Mouse (Mus musculus): ENCODE measurements around the gene Derl3.

The Derl3 gene

GRCm38 (mm10) chr10:75893089-75893750 is at the start of gene Derl3:
Gene Derl3 (plus strand): TSS chr10:75893413.
- CTCF ChIA-PET: interaction anchor here (0.5 to 3.5 kb wide), 6 partner anchors 10 to 128 kb away, joined by 3 to 15 read pairs (median 5); partner anchors contain the start of gene Ddt (in 1 of the 4)

DNA sequence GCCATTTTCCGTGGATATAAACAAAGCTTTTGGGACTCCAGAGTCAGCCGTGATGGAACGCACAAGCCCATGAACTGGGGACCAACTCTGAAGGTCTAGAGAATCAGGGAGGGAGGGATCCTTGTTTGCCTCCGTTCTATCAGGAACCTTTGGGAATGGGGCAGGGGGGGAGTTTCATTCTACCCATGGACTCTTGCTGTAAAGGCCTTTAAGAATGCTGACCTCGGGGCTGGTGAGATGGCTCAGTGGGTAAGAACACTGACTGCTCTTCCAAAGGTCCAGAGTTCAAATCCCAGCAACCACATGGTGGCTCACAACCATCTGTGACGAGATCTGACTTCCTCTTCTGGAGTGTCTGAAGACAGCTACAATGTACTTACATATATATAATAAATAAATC is 49.3 kb upstream of the Derl3 start:
- ChIA-PET POLR2A (interaction anchor here in 3 of 4 experiments (0.8 to 11.8 kb wide), 3 partner anchors 8 to 39 kb away, joined by 4 to 172 read pairs (median 4); partner anchors contain the start of gene Gstt2 (in 1 of the 3)), CTCF (interaction anchor here in 2 of 4 experiments (1.1 to 1.3 kb wide), 2 partner anchors 95 to 100 kb away, joined by 3 read pairs; no protein-coding TSS in a partner anchor)

More at GRCm38 (mm10) chr10:75893089-75893750, at the start of gene Derl3:
- POLR2A ChIA-PET: interaction anchor here (0.5 to 5.6 kb wide), 19 partner anchors 10 to 62 kb away, joined by 3 to 46 read pairs (median 4); partner anchors contain the start of genes Mmp11 (in 2 of the 4), Smarcb1 (in 2 of the 4), Chchd10 (in 1 of the 4) and Mif (in 1 of the 4)

GRCm38 (mm10) chr10:75844800-75845199 is 48.4 kb upstream of the Derl3 start:
- POLR2A ChIA-PET: interaction anchor here in 3 of 4 experiments (0.5 to 11.8 kb wide), 9 partner anchors 9 to 528 kb away, joined by 3 to 189 read pairs (median 4); partner anchors contain the start of genes Gstt2 (in 2 of the 3) and Adora2a (in 1 of the 3)
- CTCF ChIA-PET: interaction anchor here in 2 of 4 experiments (0.6 to 11.3 kb wide), 5 partner anchors 9 to 402 kb away, joined by 3 to 126 read pairs (median 5); partner anchors contain the start of gene Gstt2 (in 1 of the 2)

DNA sequence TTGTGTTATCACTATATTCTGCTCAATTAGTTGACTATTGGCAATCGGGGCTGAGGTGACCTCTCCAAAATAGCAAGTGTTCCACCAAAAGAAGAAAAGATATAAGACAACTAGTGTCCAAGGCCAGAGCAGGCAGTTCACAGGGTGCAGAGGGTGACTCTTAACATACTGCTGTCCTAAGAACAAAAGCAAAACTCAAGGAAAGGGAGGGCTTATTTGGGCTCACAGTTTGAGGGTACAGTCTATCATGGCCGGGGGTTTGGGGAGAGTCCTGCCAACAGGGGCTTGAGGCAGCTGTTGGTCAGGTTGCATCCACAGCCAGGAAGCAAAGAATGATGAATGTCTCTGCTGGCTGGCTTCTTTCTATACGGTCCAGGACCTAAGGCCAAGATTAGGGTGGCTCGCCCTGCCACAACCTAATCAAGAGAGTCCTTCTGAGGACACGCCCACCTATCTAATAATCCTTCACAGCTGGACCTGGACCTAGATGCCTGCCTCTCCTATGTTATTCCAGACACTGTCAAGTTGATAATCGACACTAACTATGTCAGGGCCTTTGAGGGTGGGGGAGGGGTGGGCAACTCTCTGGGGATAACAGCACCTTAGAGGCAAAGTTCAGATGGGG is 47.8 kb upstream of the Derl3 start:
- CTCF ChIA-PET: interaction anchor here in 2 of 4 experiments (0.6 to 11.3 kb wide), 3 partner anchors 10 to 401 kb away, joined by 5 to 126 read pairs (median 14); partner anchors contain the start of gene Gstt2 (in 1 of the 2)
- POLR2A ChIA-PET: interaction anchor here in 2 of 4 experiments (0.7 to 11.8 kb wide), 5 partner anchors 10 to 280 kb away, joined by 3 to 189 read pairs (median 4); partner anchors contain the start of gene Gstt2 (in 2 of the 2)

DNA sequence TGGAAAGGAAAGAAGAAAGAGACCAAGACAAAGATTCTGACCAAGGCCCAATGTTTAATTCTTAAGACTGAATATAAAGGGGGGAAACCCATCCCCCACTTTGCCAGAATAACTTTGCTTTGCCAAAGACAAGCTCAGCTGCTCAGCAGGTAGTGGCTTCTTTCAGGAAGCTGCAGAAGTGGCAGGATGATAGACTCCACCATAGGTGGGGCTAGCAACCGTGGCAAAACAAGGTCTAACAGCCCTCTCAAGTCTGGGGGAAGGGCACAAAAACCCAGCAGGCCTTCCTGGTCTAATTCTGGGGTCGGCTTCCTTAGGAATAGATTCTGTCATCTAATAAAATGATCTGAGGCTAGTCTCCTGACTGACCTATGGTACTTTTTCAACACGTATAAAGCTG is 44.8 kb upstream of the Derl3 start:
- POLR2A ChIA-PET: interaction anchor here (0.5 to 11.8 kb wide), 16 partner anchors 9 to 87 kb away, joined by 3 to 189 read pairs (median 3); partner anchors contain the start of genes Gstt2 (in 3 of the 4), Mif (in 2 of the 4), Chchd10 (in 1 of the 4) and Ddt (in 1 of the 4)
- CTCF ChIA-PET: interaction anchor here (0.6 to 11.3 kb wide), 6 partner anchors 13 to 885 kb away, joined by 3 to 126 read pairs (median 6); partner anchors contain the start of gene Gstt2 (in 2 of the 4)

DNA sequence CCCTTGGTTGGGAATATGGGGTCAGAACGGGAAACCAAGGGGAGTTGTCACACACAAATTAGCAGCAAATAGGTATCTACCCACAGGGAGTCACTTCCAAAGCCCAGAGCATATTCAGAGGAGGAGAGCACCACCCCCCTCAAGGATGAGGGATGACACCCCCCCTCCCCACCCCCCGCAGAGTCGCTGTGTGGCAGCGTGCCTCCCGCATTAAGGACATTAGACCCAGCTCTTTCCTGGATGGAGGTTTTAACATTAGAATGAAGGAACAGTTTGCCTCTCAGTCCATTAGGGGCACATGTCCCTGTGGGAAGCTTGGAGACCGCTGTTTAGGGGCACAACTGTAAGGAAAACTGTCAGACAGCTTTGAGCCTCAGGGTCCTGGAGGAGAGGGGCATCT is 42.1 kb upstream of the Derl3 start:
- POLR2A ChIA-PET: interaction anchor here (0.6 to 11.8 kb wide), 57 partner anchors 9 to 288 kb away, joined by 3 to 189 read pairs (median 4); partner anchors contain the start of genes Gstt2 (in 4 of the 4), Cabin1 (in 3 of the 4), Ddt (in 3 of the 4) and Mif (in 3 of the 4)
- CTCF ChIA-PET: interaction anchor here (0.6 to 11.3 kb wide), 39 partner anchors 9 to 1243 kb away, joined by 3 to 126 read pairs (median 4); partner anchors contain the start of genes Gstt2 (in 3 of the 4), Ddt (in 2 of the 4) and Mif (in 1 of the 4)

- POLR2A ChIA-PET: interaction anchor here (0.5 to 11.8 kb wide), 53 partner anchors 8 to 289 kb away, joined by 3 to 189 read pairs (median 4); partner anchors contain the start of genes Cabin1 (in 3 of the 4), Ddt (in 3 of the 4), Gstt2 (in 3 of the 4) and Mif (in 3 of the 4)
These were observed 41.5 kb upstream of the Derl3 start for GRCm38 (mm10) chr10:75851681-75852080.

GRCm38 (mm10) chr10:75852539-75853125 is 40.6 kb upstream of the Derl3 start:
- POLR2A ChIA-PET: interaction anchor here in 3 of 4 experiments (0.7 to 11.8 kb wide), 15 partner anchors 7 to 209 kb away, joined by 3 to 260 read pairs (median 5); partner anchors contain the start of genes Gstt2 (in 2 of the 3), Mif (in 1 of the 3) and Susd2 (in 1 of the 3)

More at GRCm38 (mm10) chr10:75851681-75852080, 41.5 kb upstream of the Derl3 start:
- CTCF ChIA-PET: interaction anchor here (0.6 to 11.3 kb wide), 37 partner anchors 12 to 1244 kb away, joined by 3 to 126 read pairs (median 4); partner anchors contain the start of genes Gstt2 (in 4 of the 4) and Ddt (in 1 of the 4)

DNA sequence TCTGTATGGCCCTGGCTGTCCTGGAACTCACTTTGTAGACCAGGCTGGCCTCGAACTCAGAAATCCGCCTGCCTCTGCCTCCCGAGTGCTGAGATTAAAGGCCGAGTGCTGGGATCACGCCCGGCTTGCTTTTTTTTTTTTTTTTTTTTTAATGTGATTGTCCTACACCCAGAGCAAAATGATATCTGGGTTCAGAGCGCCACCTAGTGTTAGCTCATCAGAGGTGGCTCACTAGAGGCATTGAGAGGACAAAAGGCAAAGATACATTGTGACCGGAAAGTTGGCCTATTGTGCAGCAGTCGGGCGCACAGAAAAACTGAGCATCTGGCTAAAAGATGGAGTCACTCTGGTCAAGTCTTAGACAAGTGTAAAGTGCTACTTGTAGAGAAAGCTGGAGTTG is 39.8 kb upstream of the Derl3 start:
- ChIA-PET CTCF (interaction anchor here (0.6 to 11.3 kb wide), 35 partner anchors 14 to 709 kb away, joined by 3 to 126 read pairs (median 4); partner anchors contain the start of genes Gstt2 (in 2 of the 4), Cabin1 (in 1 of the 4), Chchd10 (in 1 of the 4) and Ddt (in 1 of the 4)), POLR2A (interaction anchor here (0.5 to 11.8 kb wide), 24 partner anchors 9 to 285 kb away, joined by 3 to 260 read pairs (median 4); partner anchors contain the start of genes Gstt2 (in 2 of the 4), Cabin1 (in 1 of the 4), Ddt (in 1 of the 4) and Gm867 (in 1 of the 4))

More at GRCm38 (mm10) chr10:75852539-75853125, 40.6 kb upstream of the Derl3 start:
- CTCF ChIA-PET: interaction anchor here in 3 of 4 experiments (0.5 to 11.3 kb wide), 15 partner anchors 17 to 289 kb away, joined by 3 to 126 read pairs (median 6); partner anchors contain the start of gene Gstt2 (in 2 of the 3)

DNA sequence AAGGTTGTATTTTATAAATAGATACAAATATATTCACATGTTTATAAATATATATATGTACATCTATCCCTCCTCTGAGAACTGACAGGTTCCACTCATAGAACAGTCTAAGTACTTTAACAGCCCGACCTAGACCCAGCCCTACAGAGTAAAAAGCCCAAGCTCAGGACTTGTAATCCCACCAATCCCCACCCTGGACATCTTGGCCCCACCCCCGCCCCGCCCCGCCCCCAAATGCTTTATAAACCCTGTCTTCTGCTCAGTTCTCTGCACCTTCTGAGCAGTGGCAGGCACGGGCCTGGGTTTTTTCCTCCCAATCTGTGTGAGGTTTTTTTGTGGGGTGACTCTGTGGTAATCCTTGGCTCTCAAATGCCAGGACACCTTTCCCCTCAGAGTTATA is 39.1 kb upstream of the Derl3 start:
- ChIA-PET CTCF (interaction anchor here (0.6 to 11.3 kb wide), 28 partner anchors 15 to 709 kb away, joined by 3 to 126 read pairs (median 5); partner anchors contain the start of genes Gstt2 (in 2 of the 4), Cabin1 (in 1 of the 4), Chchd10 (in 1 of the 4) and Ddt (in 1 of the 4)), POLR2A (interaction anchor here (0.5 to 11.8 kb wide), 20 partner anchors 12 to 276 kb away, joined by 3 to 260 read pairs (median 4); partner anchors contain the start of genes Gstt2 (in 2 of the 4), Cabin1 (in 1 of the 4), Ddt (in 1 of the 4) and Gm867 (in 1 of the 4))

DNA sequence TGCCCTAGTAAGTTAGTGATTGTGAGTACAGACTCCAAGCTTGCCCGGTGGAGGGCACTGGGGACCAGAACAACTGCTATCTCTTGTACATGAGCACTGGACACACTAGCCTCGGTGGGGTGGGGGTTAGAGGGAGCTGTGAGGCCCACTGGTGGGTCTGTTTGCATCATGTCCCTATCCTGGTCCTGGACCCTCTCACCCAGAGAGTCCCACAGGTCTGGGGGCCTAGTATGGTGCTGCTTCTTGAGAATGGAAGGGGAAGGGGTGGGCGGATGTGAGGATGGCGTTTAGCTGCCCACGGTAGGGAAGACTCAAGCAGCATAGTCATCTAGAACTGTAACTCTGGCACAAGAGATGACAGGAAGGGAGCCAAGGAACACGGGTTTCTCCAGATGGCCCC is 38.4 kb upstream of the Derl3 start:
- ChIA-PET POLR2A (interaction anchor here in 3 of 4 experiments (0.9 to 11.8 kb wide), 10 partner anchors 10 to 96 kb away, joined by 3 to 260 read pairs (median 9); partner anchors contain the start of genes Gstt2 (in 2 of the 3) and Smarcb1 (in 1 of the 3)), CTCF (interaction anchor here in 3 of 4 experiments (0.5 to 11.3 kb wide), 8 partner anchors 19 to 269 kb away, joined by 3 to 126 read pairs (median 4); partner anchors contain the start of gene Gstt2 (in 1 of the 3))

DNA sequence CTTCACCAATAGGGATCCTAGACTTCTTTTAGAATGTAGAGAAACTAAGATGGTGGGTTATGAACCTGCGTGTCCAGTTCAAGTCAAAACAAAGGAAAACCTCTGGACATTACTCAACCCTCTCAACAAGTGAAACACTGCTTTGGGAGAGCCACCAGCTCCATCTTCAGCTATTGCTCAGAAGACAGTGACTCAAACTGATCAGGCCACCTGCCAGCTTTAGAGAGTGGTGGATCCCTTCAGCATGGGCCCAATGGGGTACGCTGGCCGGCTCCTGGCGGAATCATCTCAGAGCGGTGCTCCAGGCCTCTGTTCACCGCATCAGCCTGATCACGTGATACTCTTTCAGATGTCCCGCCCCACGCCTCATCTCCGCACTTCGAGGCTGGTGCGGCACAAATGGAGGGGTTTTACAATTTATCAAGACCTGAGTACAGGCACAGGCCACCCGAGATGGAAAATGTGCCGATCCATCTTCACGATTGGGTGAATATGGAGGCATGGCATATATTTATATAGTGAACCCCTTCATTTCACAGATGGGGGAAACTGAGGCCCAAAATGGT is 37.7 kb upstream of the Derl3 start:
- ChIA-PET CTCF (interaction anchor here in 3 of 4 experiments (1.0 to 11.3 kb wide), 6 partner anchors 20 to 269 kb away, joined by 3 to 126 read pairs (median 6); partner anchors contain the start of gene Gstt2 (in 1 of the 3)), POLR2A (interaction anchor here in 3 of 4 experiments (0.9 to 11.8 kb wide), 9 partner anchors 11 to 95 kb away, joined by 3 to 260 read pairs (median 7); partner anchors contain the start of genes Gstt2 (in 2 of the 3) and Smarcb1 (in 1 of the 3))

DNA sequence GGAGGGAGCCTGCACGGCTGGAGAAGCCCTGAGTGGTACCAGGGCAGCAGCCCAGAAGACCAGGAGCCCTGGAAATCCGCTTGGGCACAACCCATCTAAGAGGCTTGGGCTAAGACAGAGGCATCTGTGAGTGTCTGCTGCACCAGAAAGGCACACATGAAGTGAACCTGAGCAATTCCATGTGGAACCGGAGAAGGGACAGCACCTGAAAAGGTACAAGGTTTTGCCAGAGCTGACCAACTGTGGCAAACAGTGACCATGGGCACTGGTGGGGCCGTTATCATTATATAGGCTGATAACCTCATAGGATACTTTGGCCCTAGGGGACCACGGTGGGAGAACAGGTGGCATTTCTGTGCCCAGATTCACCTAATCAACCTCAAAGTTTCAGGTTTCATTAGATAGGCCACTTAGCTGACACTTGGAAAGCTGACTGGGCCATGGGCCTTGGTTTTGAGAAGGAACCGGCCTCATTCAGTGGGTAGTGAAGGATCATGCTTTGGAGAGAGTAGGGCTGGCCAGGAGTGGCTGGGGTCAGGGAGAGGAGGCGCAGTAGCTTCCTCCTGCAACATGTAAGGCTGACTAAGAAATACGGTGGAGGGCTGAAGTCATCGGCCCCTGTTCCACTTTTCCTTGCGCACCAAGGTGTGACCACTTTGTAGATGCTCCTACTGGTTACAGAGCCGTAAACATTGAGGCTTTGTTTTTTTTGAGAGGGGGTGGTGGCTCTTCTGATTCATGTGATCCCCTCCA is 36.9 kb upstream of the Derl3 start:
- CTCF ChIA-PET: no interaction called here
- POLR2A ChIA-PET: interaction anchor here in 3 of 4 experiments (0.6 to 10.3 kb wide), 17 partner anchors 9 to 92 kb away, joined by 3 to 260 read pairs (median 5); partner anchors contain the start of genes Gm867 (in 2 of the 3), Gstt2 (in 2 of the 3), Mmp11 (in 2 of the 3) and Cabin1 (in 1 of the 3)

DNA sequence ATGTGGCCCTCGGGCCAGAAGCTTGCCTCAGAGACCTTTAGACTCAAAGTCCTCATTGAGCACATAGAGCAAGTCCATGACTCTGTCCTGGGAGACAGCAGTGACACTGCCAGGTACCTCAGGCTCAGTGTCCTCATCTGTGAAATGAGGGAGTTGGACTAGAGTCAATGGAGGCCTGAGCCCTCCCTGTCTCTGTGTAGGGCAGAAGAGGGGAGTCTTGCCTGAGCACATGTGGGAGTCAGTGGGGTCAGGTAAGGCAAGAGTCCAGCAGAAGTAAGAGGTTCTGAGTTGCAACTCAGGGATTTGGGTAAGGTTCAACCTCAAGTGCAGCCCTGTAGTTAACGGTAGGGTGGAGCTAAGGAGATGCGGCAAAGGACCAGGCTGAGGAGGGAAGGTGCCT is 36.2 kb upstream of the Derl3 start:
- CTCF ChIA-PET: interaction anchor here in 1 of 4 experiments (0.6 kb wide), 2 partner anchors 94 to 657 kb away, joined by 4 to 6 read pairs; no protein-coding TSS in a partner anchor
- POLR2A ChIA-PET: interaction anchor here in 3 of 4 experiments (0.5 to 10.3 kb wide), 24 partner anchors 8 to 188 kb away, joined by 3 to 260 read pairs (median 5); partner anchors contain the start of genes Mmp11 (in 3 of the 3), Gstt2 (in 2 of the 3), Chchd10 (in 1 of the 3) and Ddt (in 1 of the 3)

DNA sequence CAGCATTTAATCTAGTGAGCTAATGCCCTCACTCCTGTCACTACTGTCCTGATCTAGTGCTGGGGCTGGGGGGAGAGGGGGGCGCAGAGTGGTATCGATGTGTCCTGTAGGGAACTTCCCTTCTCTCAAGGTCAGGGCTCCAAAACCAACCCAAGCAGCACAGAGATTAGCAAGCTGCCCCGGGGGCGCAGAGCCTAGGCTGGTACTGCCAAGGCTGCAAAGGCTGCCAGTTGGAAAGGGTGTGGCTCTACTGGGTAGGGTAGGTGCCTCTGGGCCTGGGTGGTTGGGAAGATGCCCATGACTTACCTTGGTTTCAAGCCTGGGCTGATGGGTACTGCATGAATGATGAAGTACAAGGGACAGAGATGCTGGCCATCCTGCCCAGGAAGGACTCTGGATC is 35.6 kb upstream of the Derl3 start:
- ChIA-PET POLR2A (interaction anchor here (0.5 to 10.3 kb wide), 33 partner anchors 7 to 343 kb away, joined by 3 to 260 read pairs (median 5); partner anchors contain the start of genes Gstt2 (in 3 of the 4), Ddt (in 2 of the 4), Gm867 (in 2 of the 4) and Mmp11 (in 2 of the 4)), CTCF (interaction anchor here in 3 of 4 experiments (0.6 to 1.5 kb wide), 6 partner anchors 25 to 656 kb away, joined by 3 to 6 read pairs (median 4); no protein-coding TSS in a partner anchor)

Measured in embryonic stem cell, embryonic (primary cell).